Comparison of ENCODE assay signal across 21 mouse cellular contexts in the genomic region with DNA sequence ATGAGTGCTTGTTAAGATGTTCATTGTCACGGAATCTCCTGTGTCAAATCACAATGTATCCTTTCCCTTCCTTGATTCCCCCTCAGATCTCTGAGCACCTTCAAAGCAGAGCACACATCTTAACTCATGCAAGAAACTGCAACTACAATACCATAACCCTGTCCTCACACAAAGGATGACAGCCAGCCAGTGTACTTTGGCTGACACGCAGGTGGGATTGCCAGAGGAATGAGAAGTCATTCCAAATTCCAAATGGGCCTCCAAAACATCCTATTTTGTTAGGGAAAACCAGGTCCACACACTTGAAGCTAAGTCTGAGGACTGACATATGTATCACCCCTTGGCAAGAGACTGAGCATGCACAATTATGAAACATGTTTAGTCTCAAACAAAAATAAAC. TPM values are rescaled to one million over a fixed set of nuclear protein-coding genes. Genes with fewer than 3 reads are reported as not detected.
DNase-seq lines count a peak whose midpoint lies in the region; ATAC-seq and TF ChIP-seq lines count a peak whose summit lies in the region.
"Had no signal": no experiment of that assay in that cellular context is flagged by ENCODE, and none has a peak within 500 bp of the region (broad histone marks: within the 10 kb centered on the region; RNA-seq: fewer than 3 reads in every experiment).

No protein-coding gene starts in this region.

- no peak overlapping the region for H3K4me2 ChIP-seq in liver, embryonic 12.5 days
- H3K4me2 ChIP-seq: forebrain, embryonic 15.5 days; hindbrain, embryonic 13.5 days; limb, embryonic 15.5 days; stomach, embryonic 15.5 days had no signal

- peak; percentile 45 for DNase-seq in gastrocnemius, adult 18-20 months (ENCODE audit: low spot score)
- DNase-seq in gastrocnemius, postnatal 10 days = no peak
- DNase-seq in liver, adult 2 months (ENCODE audit: extremely low read depth, low read depth, low spot score) = peak; percentile 69
- DNase-seq in gastrocnemius, postnatal 25 days = peak; percentile 34
- DNase-seq in skeletal muscle tissue, adult 2 months (ENCODE audit: low read depth, low spot score) = peak; percentile 44
- DNase-seq in adrenal gland, postnatal 14 days = no peak
- DNase-seq: cerebellum, adult 11-12 months; cerebellum, postnatal 10 days; kidney, adult 18-20 months; left cerebral cortex, postnatal 4 days; right cerebral cortex, postnatal 4 days; thymus, adult 18-20 months; thymus, postnatal 4 days had no signal

- H3K27me3 ChIP-seq in liver, adult 2 months (ENCODE audit: control insufficient read depth, insufficient read depth, low read length) = no peaks in the 10 kb centered on the region
- H3K27me3 ChIP-seq in liver, embryonic 12.5 days (replicated peaks) = no peaks in the 10 kb centered on the region
- H3K27me3 ChIP-seq: forebrain, embryonic 15.5 days; hindbrain, embryonic 13.5 days; limb, embryonic 15.5 days; stomach, embryonic 15.5 days had no signal

- TF ChIP-seq CTCF in liver, adult 2 months (IDR thresholded peaks at IDR 0.05; ENCODE audit: low read depth, low read length) = no peak

- no peaks in the 10 kb centered on the region for H3K9me3 ChIP-seq in liver, embryonic 12.5 days (replicated peaks)
- H3K9me3 ChIP-seq: forebrain, embryonic 15.5 days; hindbrain, embryonic 13.5 days; limb, embryonic 15.5 days; midbrain, embryonic 10.5 days; stomach, embryonic 15.5 days had no signal

- no peaks in the 10 kb centered on the region for H3K79me2 ChIP-seq in liver, adult 2 months (ENCODE audit: control insufficient read depth, insufficient read depth, low read length)

- no peak for TF ChIP-seq POLR2A in liver, adult 2 months (IDR thresholded peaks at IDR 0.05; ENCODE audit: extremely low read depth, insufficient read depth, low read length)

- 49% methylated on average over 2 of the region's 2 CpGs for WGBS in liver, adult 2 months
- WGBS in liver, embryonic 12.5 days (ENCODE audit: insufficient replicate concordance) = 57% methylated on average over 2 of the region's 2 CpGs

- no peak overlapping the region for H3K9ac ChIP-seq in liver, adult 2 months (ENCODE audit: low read depth, low read length)
- no peak overlapping the region for H3K9ac ChIP-seq in liver, embryonic 12.5 days
- H3K9ac ChIP-seq: forebrain, embryonic 15.5 days; hindbrain, embryonic 13.5 days; limb, embryonic 15.5 days; stomach, embryonic 15.5 days had no signal

- H3K27ac ChIP-seq in liver, adult 2 months (replicated peaks; ENCODE audit: insufficient read depth, low read depth, low read length) = no peak overlapping the region
- no peak overlapping the region for H3K27ac ChIP-seq in liver, embryonic 12.5 days
- H3K27ac ChIP-seq: forebrain, embryonic 15.5 days; hindbrain, embryonic 13.5 days; limb, embryonic 15.5 days; midbrain, embryonic 10.5 days; stomach, embryonic 15.5 days had no signal

- no peaks in the 10 kb centered on the region for H3K36me3 ChIP-seq in liver, adult 2 months (ENCODE audit: control insufficient read depth, insufficient read depth, low read length)
- H3K36me3 ChIP-seq in liver, embryonic 12.5 days = no peaks in the 10 kb centered on the region
- H3K36me3 ChIP-seq: limb, embryonic 15.5 days; midbrain, embryonic 10.5 days; stomach, embryonic 15.5 days had no signal

- H3K4me3 ChIP-seq in liver, adult 2 months (ENCODE audit: insufficient read depth, low read depth, low read length) = no peak overlapping the region
- H3K4me3 ChIP-seq in liver, embryonic 12.5 days = no peak overlapping the region
- H3K4me3 ChIP-seq: erythroblast, embryonic 14.5 days; forebrain, embryonic 15.5 days; hindbrain, embryonic 13.5 days; limb, embryonic 15.5 days; midbrain, embryonic 10.5 days; stomach, embryonic 15.5 days had no signal

- peaks cover 4% of the 10 kb centered on the region; the same call in 1 of the 2 replicates for H3K4me1 ChIP-seq in liver, adult 2 months (ENCODE audit: control insufficient read depth, insufficient read depth, low read length)
- no peaks in the 10 kb centered on the region for H3K4me1 ChIP-seq in liver, embryonic 12.5 days
- H3K4me1 ChIP-seq: forebrain, embryonic 15.5 days; stomach, embryonic 15.5 days had no signal

- no peak for ATAC-seq in liver, embryonic 12.5 days
- ATAC-seq: CD4-positive, CD25-positive, alpha-beta regulatory T cell, adult 4 months; forebrain, embryonic 15.5 days had no signal

RNA-seq across cellular contexts. Expression of a gene that starts 45.5 kb away (rescaled TPM):
- total RNA-seq in gastrocnemius, adult 18-20 months (2021) = 1 to 10 TPM; 4.0 to 5.9 TPM
- 10 to 100 TPM; 18.7 to 25.0 TPM for total RNA-seq in gastrocnemius, postnatal 10 days (2021)
- 81.7 and 88.7 TPM in 2 replicates for total RNA-seq in liver, adult 2 months (2014; rRNA removed)
- 48.1 and 61.2 TPM in 2 replicates for polyA plus RNA-seq in liver, adult 2 months (2012; rRNA removed)
- 17.2 and 18.7 TPM in 2 replicates for polyA plus RNA-seq in liver, embryonic 12.5 days (2016; fragmentation: Nextera tagmentation; extraction: Ambion mirVana)
- total RNA-seq in gastrocnemius, postnatal 25 days (2021) = 1 to 10 TPM; 8.0 to 8.4 TPM
- total RNA-seq in adrenal gland, postnatal 14 days (2021) = 21.6 and 32.1 TPM in 2 replicates

Comparison
In these comparisons a context has a peak if more than half of its experiments do, and no peak if none do; other contexts are left out.
1. DNase-seq: peak in gastrocnemius, adult 18-20 months (single experiment), liver, adult 2 months (single experiment), gastrocnemius, postnatal 25 days (single experiment) and skeletal muscle tissue, adult 2 months (single experiment); none in gastrocnemius, postnatal 10 days (single experiment) and adrenal gland, postnatal 14 days (single experiment).